Mouse (Mus musculus) adrenal gland, adult 10 weeks (tissue): ENCODE results near the gene Mvk. TPM values are rescaled to one million over a fixed set of nuclear protein-coding genes. Genes with fewer than 3 reads are reported as not detected.

ENCODE experiments used
- polyA plus RNA-seq: library from polyadenylated mRNA; stranded (reverse); fragments of 350-450 nt; fragmentation: Illumina TruSeq; extraction: RNeasy Lipid Tissue Mini Kit (QIAGEN cat#74804); gene quantifications from one replicate; pipeline ENCODE4 v1.2.3, GENCODE M21; 2014; ENCODE audit warnings: low read depth, low replicate concordance

The Mvk gene
- polyA plus RNA-seq, result not detected

DNA sequence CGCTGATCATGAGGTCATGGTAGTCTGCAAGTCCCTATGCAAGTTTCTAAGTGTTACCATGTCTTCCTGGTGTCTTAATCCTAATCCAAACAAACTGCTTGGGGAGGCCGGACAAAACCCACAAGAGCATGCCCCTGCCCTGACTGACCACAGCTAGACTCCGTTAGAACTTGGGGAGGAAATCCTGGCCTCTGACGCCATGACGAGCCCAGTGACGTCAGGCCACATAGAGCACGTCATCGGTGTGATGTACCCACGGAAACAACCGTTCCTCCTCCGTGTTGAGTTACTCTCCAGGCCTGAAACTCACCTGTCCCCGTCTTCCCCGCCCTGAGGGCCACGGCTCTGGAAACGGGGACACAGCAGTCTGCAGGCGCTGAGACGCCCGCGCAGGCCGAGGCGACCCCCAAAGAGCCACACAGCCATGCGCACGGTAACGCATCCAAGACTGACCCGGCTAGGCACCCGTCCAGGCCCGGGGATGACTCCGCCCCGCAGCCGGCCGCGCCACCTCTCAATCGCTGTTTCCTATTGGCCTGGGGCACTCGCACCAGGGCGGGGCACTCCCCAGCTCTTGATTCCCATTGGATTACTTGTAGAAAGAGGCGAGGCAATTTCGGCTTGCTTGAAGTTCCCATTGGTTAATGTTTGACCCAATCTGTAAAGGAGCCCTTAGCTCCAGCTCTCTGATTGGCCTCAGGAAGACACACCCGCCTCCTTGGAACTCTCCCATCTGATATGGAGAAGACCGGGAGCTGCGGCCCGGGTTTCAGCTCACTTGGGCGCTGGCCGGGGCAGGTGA lies at the start of gene Mvk, which contains the start of gene Mmab:
TSS of gene Mvk (plus strand) at position 704 of the 802 bp plus-strand sequence.
TSS of gene Mmab (minus strand) at position 495 of the 802 bp plus-strand sequence.

Other genes starting within 250 kb of the Mvk start
- gene Foxn4, start 170.5 kb upstream of the Mvk start, polyA plus RNA-seq, result not detected
- gene Myo1h, start 155.1 kb upstream of the Mvk start, polyA plus RNA-seq, result not detected
- gene Kctd10, start 63.8 kb upstream of the Mvk start, polyA plus RNA-seq, result 38.4 TPM
- 5.7 TPM for gene Ube3b, start 63.7 kb upstream of the Mvk start, polyA plus RNA-seq
- 7.3 TPM for gene Mmab, start 209 bp upstream of the Mvk start, polyA plus RNA-seq
- 3.8 TPM for gene Fam222a, start 123.7 kb downstream of the Mvk start, polyA plus RNA-seq
- not detected for gene Trpv4, start 214.2 kb downstream of the Mvk start, polyA plus RNA-seq
- 30.6 TPM for gene Gltp, start 246.7 kb downstream of the Mvk start, polyA plus RNA-seq